In genomic region chr16:91561541-91562457, GRCm38 (mm10) we compare ENCODE assay signal across 11 mouse cellular contexts. TPM values are rescaled to one million over a fixed set of nuclear protein-coding genes. Genes with fewer than 3 reads are reported as not detected.
DNase-seq lines count a peak whose midpoint lies in the region; ATAC-seq and TF ChIP-seq lines count a peak whose summit lies in the region.
"Had no signal": no experiment of that assay in that cellular context is flagged by ENCODE, and none has a peak within 500 bp of the region (broad histone marks: within the 10 kb centered on the region; RNA-seq: fewer than 3 reads in every experiment).

No protein-coding gene starts in this region.

- H3K36me3 ChIP-seq in forebrain, embryonic 10.5 days (replicated peaks): peaks cover 59% of the 10 kb centered on the region
- H3K36me3 ChIP-seq in forebrain, postnatal 0 days (ENCODE audit: insufficient read depth): peaks cover 50% of the 10 kb centered on the region
- H3K36me3 ChIP-seq in lung, embryonic 15.5 days: peaks cover 51% of the 10 kb centered on the region
- H3K36me3 ChIP-seq in liver, embryonic 15.5 days (replicated peaks): peaks cover 70% of the 10 kb centered on the region

- peak overlapping the region; percentile 17 for H3K4me3 ChIP-seq in forebrain, embryonic 10.5 days
- no peak overlapping the region for H3K4me3 ChIP-seq in forebrain, postnatal 0 days (ENCODE audit: low read depth, low read length)
- H3K4me3 ChIP-seq in lung, embryonic 15.5 days: no peak overlapping the region
- H3K4me3 ChIP-seq in liver, embryonic 15.5 days (replicated peaks): no peak overlapping the region
- H3K4me3 ChIP-seq: erythroblast, embryonic 14.5 days had no signal

- no peak for ATAC-seq in forebrain, postnatal 0 days
- no peak for ATAC-seq in lung, embryonic 15.5 days (ENCODE audit: borderline replicate concordance, extremely low read depth, low FRiP score, low TSS enrichment)
- ATAC-seq in liver, embryonic 15.5 days (ENCODE audit: insufficient read depth): peak; percentile 30
- ATAC-seq: Patski had no signal

- no peaks in the 10 kb centered on the region for H3K9me3 ChIP-seq in forebrain, embryonic 10.5 days
- no peaks in the 10 kb centered on the region for H3K9me3 ChIP-seq in forebrain, postnatal 0 days (ENCODE audit: low read length)
- H3K9me3 ChIP-seq in lung, embryonic 15.5 days: no peaks in the 10 kb centered on the region
- no peaks in the 10 kb centered on the region for H3K9me3 ChIP-seq in liver, embryonic 15.5 days (replicated peaks)

- H3K27me3 ChIP-seq in forebrain, embryonic 10.5 days (ENCODE audit: poor library complexity, severe bottlenecking): no peaks in the 10 kb centered on the region
- H3K27me3 ChIP-seq in forebrain, postnatal 0 days (ENCODE audit: insufficient read depth, low read length): no peaks in the 10 kb centered on the region
- no peaks in the 10 kb centered on the region for H3K27me3 ChIP-seq in lung, embryonic 15.5 days
- H3K27me3 ChIP-seq in liver, embryonic 15.5 days: no peaks in the 10 kb centered on the region
- H3K27me3 ChIP-seq: Patski had no signal

- no peak for TF ChIP-seq CTCF in forebrain, postnatal 0 days (IDR thresholded peaks at IDR 0.05; ENCODE audit: low read depth)

- H3K9ac ChIP-seq in forebrain, postnatal 0 days: no peak overlapping the region
- H3K9ac ChIP-seq in lung, embryonic 15.5 days: no peak overlapping the region
- H3K9ac ChIP-seq in liver, embryonic 15.5 days: no peak overlapping the region

- DNase-seq in forebrain, embryonic 10.5 days (ENCODE audit: extremely low spot score, low spot score): no peak
- no peak for DNase-seq in forebrain, postnatal 0 days
- DNase-seq in lung, postnatal 4 days: no peak
- DNase-seq in ZHBTc4 (ENCODE audit: low read depth, low spot score): peak; percentile 62
- DNase-seq in embryo, embryonic 9.5 days (ENCODE audit: extremely low spot score): no peak
- no peak for DNase-seq in cerebellum, adult 8-10 months
- DNase-seq: right cerebral cortex, postnatal 4 days had no signal

- H3K27ac ChIP-seq in forebrain, embryonic 10.5 days: no peak overlapping the region
- no peak overlapping the region for H3K27ac ChIP-seq in forebrain, postnatal 0 days (ENCODE audit: low read depth, low read length)
- H3K27ac ChIP-seq in lung, embryonic 15.5 days: no peak overlapping the region
- peak overlapping the region; percentile 39; the same call in 1 of the 2 replicates for H3K27ac ChIP-seq in liver, embryonic 15.5 days (replicated peaks)

- H3K4me1 ChIP-seq in forebrain, embryonic 10.5 days: peaks cover 12% of the 10 kb centered on the region; the same call in 1 of the 2 replicates
- no peaks in the 10 kb centered on the region for H3K4me1 ChIP-seq in forebrain, postnatal 0 days (ENCODE audit: insufficient read depth)
- no peaks in the 10 kb centered on the region for H3K4me1 ChIP-seq in lung, embryonic 15.5 days
- H3K4me1 ChIP-seq in liver, embryonic 15.5 days (replicated peaks): peaks cover 32% of the 10 kb centered on the region

- H3K4me2 ChIP-seq in forebrain, postnatal 0 days (ENCODE audit: low read depth): no peak overlapping the region
- peak overlapping the region; percentile 9; the same call in 1 of the 2 replicates for H3K4me2 ChIP-seq in lung, embryonic 15.5 days
- H3K4me2 ChIP-seq in liver, embryonic 15.5 days: no peak overlapping the region

- WGBS in forebrain, embryonic 10.5 days: 71% methylated on average over 38 of the region's 38 CpGs
- WGBS in forebrain, postnatal 0 days: 74% methylated on average over 38 of the region's 38 CpGs
- WGBS in lung, embryonic 15.5 days: 68% methylated on average over 38 of the region's 38 CpGs
- WGBS in liver, embryonic 15.5 days (ENCODE audit: insufficient replicate concordance): 80% methylated on average over 38 of the region's 38 CpGs

RNA-seq across cellular contexts. Expression of gene Ifngr2, which starts 14.9 kb away (rescaled TPM):
- polyA plus RNA-seq in forebrain, embryonic 10.5 days (2016; fragmentation: Nextera tagmentation; extraction: Ambion mirVana): 27.2 and 28.0 TPM in 2 replicates
- total RNA-seq in forebrain, postnatal 0 days (2014; rRNA removed): 61.8 and 63.0 TPM in 2 replicates
- polyA plus RNA-seq in forebrain, postnatal 0 days (2015; fragmentation: Nextera tagmentation; extraction: Ambion mirVana): 112 and 146 TPM in 2 replicates
- 47.9 and 50.2 TPM in 2 replicates for polyA plus RNA-seq in lung, embryonic 15.5 days (2015; fragmentation: Nextera tagmentation; extraction: Ambion mirVana)
- 16.1 and 17.1 TPM in 2 replicates for polyA plus RNA-seq in liver, embryonic 15.5 days (2015; fragmentation: Nextera tagmentation; extraction: Ambion mirVana)

RNA-seq across cellular contexts. Expression of gene Tmem50b, which starts 35.8 kb away (rescaled TPM):
- polyA plus RNA-seq in forebrain, embryonic 10.5 days (2016; fragmentation: Nextera tagmentation; extraction: Ambion mirVana): 32.7 and 33.8 TPM in 2 replicates
- 65.2 and 65.6 TPM in 2 replicates for total RNA-seq in forebrain, postnatal 0 days (2014; rRNA removed)
- polyA plus RNA-seq in forebrain, postnatal 0 days (2015; fragmentation: Nextera tagmentation; extraction: Ambion mirVana): 98.8 and 102 TPM in 2 replicates
- 40.4 and 45.3 TPM in 2 replicates for polyA plus RNA-seq in lung, embryonic 15.5 days (2015; fragmentation: Nextera tagmentation; extraction: Ambion mirVana)
- polyA plus RNA-seq in liver, embryonic 15.5 days (2015; fragmentation: Nextera tagmentation; extraction: Ambion mirVana): 6.8 and 7.4 TPM in 2 replicates

RNA-seq across cellular contexts. Expression of gene Dnajc28, which starts 57.0 kb away (rescaled TPM):
- 2.9 and 4.0 TPM in 2 replicates for polyA plus RNA-seq in forebrain, embryonic 10.5 days (2016; fragmentation: Nextera tagmentation; extraction: Ambion mirVana)
- total RNA-seq in forebrain, postnatal 0 days (2014; rRNA removed): 3.7 and 6.1 TPM in 2 replicates
- 2.8 and 3.6 TPM in 2 replicates for polyA plus RNA-seq in forebrain, postnatal 0 days (2015; fragmentation: Nextera tagmentation; extraction: Ambion mirVana)
- 2.0 and 3.3 TPM in 2 replicates for polyA plus RNA-seq in lung, embryonic 15.5 days (2015; fragmentation: Nextera tagmentation; extraction: Ambion mirVana)
- 1.7 and 2.1 TPM in 2 replicates for polyA plus RNA-seq in liver, embryonic 15.5 days (2015; fragmentation: Nextera tagmentation; extraction: Ambion mirVana)
